Mouse (Mus musculus): ENCODE measurements around the gene Prtg. TPM values are rescaled to one million over a fixed set of nuclear protein-coding genes. Genes with fewer than 3 reads are reported as not detected.
A peak's percentile ranks its signal among the peaks of the same experiment; 100 is the strongest.

The Prtg gene
- polyA plus RNA-seq, 1 experiment from 2014 or later, result 0.09 TPM

DNA sequence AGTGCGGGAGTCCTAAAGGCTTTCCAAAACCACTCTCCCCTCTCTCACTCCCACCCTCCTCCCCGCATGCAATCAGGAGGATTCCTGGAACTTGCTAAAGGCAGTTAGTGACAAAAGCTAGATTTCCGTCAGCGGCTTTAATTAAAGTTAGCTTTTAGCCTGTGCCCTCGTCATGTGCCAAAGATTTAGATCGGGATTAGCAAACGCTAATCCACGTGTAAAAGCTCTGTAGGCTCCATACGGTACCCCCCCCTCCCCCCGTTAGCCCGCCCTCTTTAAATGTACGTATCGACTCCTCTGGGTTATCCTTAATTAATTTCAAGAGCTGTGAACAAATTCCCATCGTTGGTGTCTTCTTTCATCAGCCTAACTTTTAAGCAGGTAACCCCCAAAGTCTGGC lies 528 bp upstream of the Prtg start:
- Histone ChIP-seq H3K27ac (ENCODE audit: low read depth) (no peak overlapping the region), H3K36me3 (replicated peaks; ENCODE audit: insufficient read depth, low read length) (no peaks in the 10 kb centered on the region), H3K9ac (replicated peaks) (no peak overlapping the region), H3K4me1 (ENCODE audit: insufficient read depth) (0 out of 2 replicates have a peak, but pooled peaks cover 3% of the 10 kb centered on the region), H3K9me3 (ENCODE audit: low read length) (no peaks in the 10 kb centered on the region), H3K27me3 (ENCODE audit: insufficient read depth, low read length) (peaks cover 16% of the 10 kb centered on the region), H3K4me3 (ENCODE audit: low read depth, low read length) (no peak overlapping the region), H3K4me2 (ENCODE audit: low read depth, low read length) (no peak overlapping the region)
- TF ChIP-seq EP300 (IDR thresholded peaks at IDR 0.05; ENCODE audit: low read depth) (no peak), CTCF (IDR thresholded peaks at IDR 0.05; ENCODE audit: low read depth) (no peak)
- 33% methylated on average over 14 of the region's 14 CpGs for WGBS (ENCODE audit: insufficient replicate concordance)
- ATAC-seq (no peak), DNase-seq (no peak)

DNA sequence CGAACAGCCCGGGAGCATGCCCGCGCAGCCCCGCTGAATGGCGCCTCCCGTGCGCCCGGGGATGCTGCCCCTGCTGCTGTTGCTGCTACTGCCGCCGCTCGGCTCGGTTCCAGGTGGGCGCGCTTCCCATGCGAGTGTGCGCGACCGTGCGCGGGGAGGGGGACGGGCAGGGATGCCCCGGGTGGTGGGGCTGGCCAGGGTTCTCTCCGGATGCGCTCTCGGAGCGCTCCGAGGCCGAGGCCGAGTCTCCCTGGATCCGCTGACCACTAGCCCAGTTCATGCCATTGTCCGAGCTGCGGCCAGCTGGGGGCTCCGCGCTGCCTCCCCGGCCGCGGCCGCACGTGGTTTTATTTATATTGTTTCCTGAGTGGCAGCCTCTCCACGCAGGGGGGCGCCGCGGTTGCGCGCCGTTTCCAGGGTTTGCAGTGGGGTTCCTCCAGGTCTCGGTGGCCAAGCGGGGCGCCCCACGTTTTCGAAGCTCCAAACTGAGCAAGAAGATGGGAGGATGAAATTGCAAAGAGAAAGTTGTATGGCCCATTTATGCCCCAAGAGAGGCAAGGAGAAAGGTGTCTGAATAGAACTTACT lies 839 bp downstream of the Prtg start:
- 3% methylated on average over 36 of the region's 52 CpGs for WGBS (ENCODE audit: insufficient replicate concordance)
- Histone ChIP-seq H3K9ac (replicated peaks) (peak overlapping the region; percentile 51), H3K4me3 (ENCODE audit: low read depth, low read length) (peak overlapping the region; percentile 66), H3K4me2 (ENCODE audit: low read depth, low read length) (peak overlapping the region; percentile 94), H3K27ac (ENCODE audit: low read depth) (no peak overlapping the region), H3K27me3 (ENCODE audit: insufficient read depth, low read length) (peaks cover 16% of the 10 kb centered on the region), H3K36me3 (replicated peaks; ENCODE audit: insufficient read depth, low read length) (no peaks in the 10 kb centered on the region), H3K9me3 (ENCODE audit: low read length) (no peaks in the 10 kb centered on the region), H3K4me1 (ENCODE audit: insufficient read depth) (peaks cover 4% of the 10 kb centered on the region; the same call in 1 of the 2 replicates)
- DNase-seq (peak; percentile 47), ATAC-seq (peak; percentile 59; the same call in 1 of the 2 replicates)
- TF ChIP-seq EP300 (IDR thresholded peaks at IDR 0.05; ENCODE audit: low read depth), result no peak
- no peak for TF ChIP-seq CTCF (IDR thresholded peaks at IDR 0.05; ENCODE audit: low read depth)

DNA sequence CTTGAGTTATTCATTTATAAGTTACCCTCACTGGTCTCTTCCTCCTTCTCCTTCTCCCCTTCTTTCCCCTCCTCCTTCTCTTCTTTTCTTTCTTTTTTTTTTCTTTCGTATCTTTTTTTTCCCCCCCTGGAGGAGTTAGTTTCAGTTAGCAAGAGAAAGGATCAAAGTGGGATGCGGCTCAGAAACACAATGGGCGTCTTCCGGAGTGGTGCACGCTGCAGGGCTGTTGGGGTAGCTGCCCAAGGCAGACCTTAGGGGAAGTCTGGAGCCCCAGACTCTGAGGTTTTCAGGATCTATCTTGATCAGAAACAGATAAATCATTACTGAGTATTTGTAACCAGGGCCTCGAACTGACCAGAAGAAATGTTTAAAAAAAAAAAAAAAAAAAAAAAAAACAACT lies 1.5 kb downstream of the Prtg start:
- Histone ChIP-seq H3K27me3 (ENCODE audit: insufficient read depth, low read length) (peaks cover 16% of the 10 kb centered on the region), H3K4me1 (ENCODE audit: insufficient read depth) (peaks cover 7% of the 10 kb centered on the region; the same call in 1 of the 2 replicates), H3K4me2 (ENCODE audit: low read depth, low read length) (peak overlapping the region; percentile 94), H3K27ac (ENCODE audit: low read depth) (no peak overlapping the region), H3K4me3 (ENCODE audit: low read depth, low read length) (peak overlapping the region; percentile 66; the same call in 1 of the 2 replicates), H3K9me3 (ENCODE audit: low read length) (no peaks in the 10 kb centered on the region), H3K36me3 (replicated peaks; ENCODE audit: insufficient read depth, low read length) (no peaks in the 10 kb centered on the region), H3K9ac (replicated peaks) (no peak overlapping the region)
- WGBS (ENCODE audit: insufficient replicate concordance), result 6% methylated on average over 6 of the region's 6 CpGs
- no peak for ATAC-seq
- no peak for TF ChIP-seq CTCF (IDR thresholded peaks at IDR 0.05; ENCODE audit: low read depth)
- no peak for TF ChIP-seq EP300 (IDR thresholded peaks at IDR 0.05; ENCODE audit: low read depth)
- no peak for DNase-seq

DNA sequence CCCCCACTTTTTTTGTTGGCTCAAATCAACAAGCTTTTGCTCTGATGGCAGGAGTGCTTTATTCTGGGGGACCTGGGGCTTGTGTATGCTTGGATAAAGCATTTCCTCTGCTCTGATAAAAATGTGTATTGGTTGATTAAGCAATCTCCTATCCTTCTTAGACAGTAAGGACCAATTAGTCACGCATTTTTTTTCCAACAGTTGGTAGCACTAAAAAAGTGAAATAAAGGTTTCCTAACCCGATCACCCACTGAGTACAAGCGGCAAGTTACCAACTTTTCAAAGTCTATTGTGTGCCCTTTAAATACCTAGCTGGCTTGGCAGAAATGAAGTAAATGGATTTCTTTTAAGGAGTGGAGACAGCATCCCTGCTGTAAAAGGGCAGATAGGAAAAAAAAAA lies 1.9 kb downstream of the Prtg start:
- DNase-seq (no peak), ATAC-seq (no peak)
- no peak for TF ChIP-seq CTCF (IDR thresholded peaks at IDR 0.05; ENCODE audit: low read depth)
- no peak for TF ChIP-seq EP300 (IDR thresholded peaks at IDR 0.05; ENCODE audit: low read depth)
- Histone ChIP-seq H3K9ac (replicated peaks) (no peak overlapping the region), H3K4me3 (ENCODE audit: low read depth, low read length) (no peak overlapping the region), H3K27me3 (ENCODE audit: insufficient read depth, low read length) (peaks cover 16% of the 10 kb centered on the region), H3K9me3 (ENCODE audit: low read length) (no peaks in the 10 kb centered on the region), H3K4me1 (ENCODE audit: insufficient read depth) (peaks cover 7% of the 10 kb centered on the region; the same call in 1 of the 2 replicates), H3K27ac (ENCODE audit: low read depth) (no peak overlapping the region), H3K36me3 (replicated peaks; ENCODE audit: insufficient read depth, low read length) (no peaks in the 10 kb centered on the region), H3K4me2 (ENCODE audit: low read depth, low read length) (no peak overlapping the region)
- WGBS (ENCODE audit: insufficient replicate concordance), result 53% methylated on average over 3 of the region's 3 CpGs

DNA sequence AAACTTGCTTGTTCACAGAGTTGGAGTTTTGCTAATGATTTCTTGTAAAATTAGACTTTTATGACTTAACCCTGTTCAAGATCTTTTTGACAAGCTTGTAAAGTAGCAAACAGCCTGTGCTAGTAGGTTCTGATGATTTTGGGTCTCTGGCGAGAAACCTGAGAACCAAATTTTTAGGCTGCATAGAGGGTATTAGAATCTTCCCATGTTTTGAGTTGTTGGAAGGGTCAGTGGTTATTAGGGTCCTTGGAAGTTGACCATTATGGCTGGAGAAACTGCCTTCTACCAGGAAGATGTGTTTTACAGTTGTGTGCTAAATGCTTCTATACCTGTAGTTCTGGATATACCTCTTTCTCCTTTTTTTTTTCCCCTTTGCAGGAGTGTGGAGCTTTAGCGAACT lies 2.4 kb downstream of the Prtg start:
- Histone ChIP-seq H3K4me1 (ENCODE audit: insufficient read depth) (peaks cover 7% of the 10 kb centered on the region; the same call in 1 of the 2 replicates), H3K4me3 (ENCODE audit: low read depth, low read length) (no peak overlapping the region), H3K4me2 (ENCODE audit: low read depth, low read length) (no peak overlapping the region), H3K9me3 (ENCODE audit: low read length) (no peaks in the 10 kb centered on the region), H3K9ac (replicated peaks) (no peak overlapping the region), H3K27me3 (ENCODE audit: insufficient read depth, low read length) (peaks cover 16% of the 10 kb centered on the region), H3K27ac (ENCODE audit: low read depth) (no peak overlapping the region), H3K36me3 (replicated peaks; ENCODE audit: insufficient read depth, low read length) (no peaks in the 10 kb centered on the region)
- TF ChIP-seq EP300 (IDR thresholded peaks at IDR 0.05; ENCODE audit: low read depth) (no peak), CTCF (IDR thresholded peaks at IDR 0.05; ENCODE audit: low read depth) (no peak)
- 80% methylated on average over 2 of the region's 2 CpGs for WGBS (ENCODE audit: insufficient replicate concordance)
- DNase-seq (no peak), ATAC-seq (no peak)

DNA sequence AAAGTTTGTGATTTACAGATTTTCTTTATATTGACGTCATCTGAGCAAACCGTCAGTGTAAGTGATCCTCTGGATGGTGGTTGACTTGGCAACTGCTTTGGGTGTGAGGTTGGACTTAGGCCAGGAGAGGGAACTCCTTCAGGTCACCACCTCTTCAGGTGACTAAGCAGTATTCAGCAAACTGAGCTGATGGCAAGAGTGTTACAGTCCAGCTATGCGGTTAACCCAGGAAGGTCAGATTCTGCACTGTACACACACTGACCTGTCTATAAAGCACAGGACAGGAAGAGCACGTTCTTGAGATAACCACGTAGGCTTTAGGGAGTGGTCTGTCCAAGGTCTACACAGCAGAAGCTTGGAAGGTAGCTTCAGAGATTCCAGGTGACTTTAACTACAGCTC lies 3.9 kb downstream of the Prtg start:
- TF ChIP-seq CTCF (IDR thresholded peaks at IDR 0.05; ENCODE audit: low read depth), result no peak
- TF ChIP-seq EP300 (IDR thresholded peaks at IDR 0.05; ENCODE audit: low read depth), result no peak
- peak; percentile 8; the same call in 1 of the 2 replicates for ATAC-seq
- 42% methylated on average over 5 of the region's 5 CpGs for WGBS (ENCODE audit: insufficient replicate concordance)
- DNase-seq, result no peak
- H3K27me3 ChIP-seq (ENCODE audit: insufficient read depth, low read length), result peaks cover 16% of the 10 kb centered on the region
- H3K36me3 ChIP-seq (replicated peaks; ENCODE audit: insufficient read depth, low read length), result no peaks in the 10 kb centered on the region
- H3K4me3 ChIP-seq (ENCODE audit: low read depth, low read length), result no peak overlapping the region
- H3K4me1 ChIP-seq (ENCODE audit: insufficient read depth), result peaks cover 7% of the 10 kb centered on the region; the same call in 1 of the 2 replicates
- H3K9ac ChIP-seq (replicated peaks), result no peak overlapping the region
- H3K27ac ChIP-seq (ENCODE audit: low read depth), result no peak overlapping the region
- no peak overlapping the region for H3K4me2 ChIP-seq (ENCODE audit: low read depth, low read length)
- H3K9me3 ChIP-seq (ENCODE audit: low read length), result no peaks in the 10 kb centered on the region
